In genomic region chr16:16911641-16912597, GRCm38 (mm10) we compare ENCODE assay signal across 8 mouse cellular contexts. TPM values are rescaled to one million over a fixed set of nuclear protein-coding genes. Genes with fewer than 3 reads are reported as not detected.
DNase-seq lines count a peak whose midpoint lies in the region; ATAC-seq and TF ChIP-seq lines count a peak whose summit lies in the region.

No protein-coding gene starts in this region.

- H3K9me3 ChIP-seq in G1E (replicated peaks), result no peaks in the 10 kb centered on the region
- H3K9me3 ChIP-seq in forebrain, embryonic 16.5 days (ENCODE audit: control insufficient read depth, low read length), result no peaks in the 10 kb centered on the region
- H3K9me3 ChIP-seq in lung, postnatal 0 days (ENCODE audit: low read length), result no peaks in the 10 kb centered on the region

- H3K9ac ChIP-seq in forebrain, embryonic 16.5 days (replicated peaks; ENCODE audit: low read depth, low read length), result peak overlapping the region; percentile 40; the same call in 1 of the 2 replicates
- no peak overlapping the region for H3K9ac ChIP-seq in lung, postnatal 0 days (replicated peaks; ENCODE audit: low read depth)

- TF ChIP-seq CTCF in G1E (IDR thresholded peaks at IDR 0.05; ENCODE audit: low read depth, low read length), result peak; percentile 98
- peak; percentile 98 for TF ChIP-seq CTCF in lung, postnatal 0 days (IDR thresholded peaks at IDR 0.05)

- peak; percentile 63 for ATAC-seq in G1E (ENCODE audit: extremely low read depth, insufficient number of reproducible peaks, low FRiP score, poor library complexity, severe bottlenecking)
- peak; percentile 88 for ATAC-seq in forebrain, embryonic 16.5 days
- ATAC-seq in lung, postnatal 0 days, result peak; percentile 71

- H3K4me3 ChIP-seq in G1E (ENCODE audit: low read depth, low read length), result no peak overlapping the region
- H3K4me3 ChIP-seq in forebrain, embryonic 16.5 days (replicated peaks; ENCODE audit: low read length), result no peak overlapping the region
- no peak overlapping the region for H3K4me3 ChIP-seq in lung, postnatal 0 days (ENCODE audit: low read depth, low read length)

- TF ChIP-seq EP300 in lung, postnatal 0 days (IDR thresholded peaks at IDR 0.05), result no peak

- H3K4me1 ChIP-seq in G1E (ENCODE audit: insufficient read depth, low read depth, low read length), result peaks cover 2% of the 10 kb centered on the region; the same call in 1 of the 2 replicates
- peaks cover 4% of the 10 kb centered on the region for H3K4me1 ChIP-seq in forebrain, embryonic 16.5 days (replicated peaks; ENCODE audit: control insufficient read depth, insufficient read depth, low read length)
- peaks cover 5% of the 10 kb centered on the region; the same call in 1 of the 2 replicates for H3K4me1 ChIP-seq in lung, postnatal 0 days (ENCODE audit: insufficient read depth, low read depth, low read length)

- H3K36me3 ChIP-seq in G1E (replicated peaks), result peaks cover 96% of the 10 kb centered on the region
- peaks cover 15% of the 10 kb centered on the region for H3K36me3 ChIP-seq in forebrain, embryonic 16.5 days (ENCODE audit: control insufficient read depth, insufficient read depth)
- H3K36me3 ChIP-seq in lung, postnatal 0 days (ENCODE audit: insufficient read depth, low read length), result peaks cover 34% of the 10 kb centered on the region

- H3K27ac ChIP-seq in forebrain, embryonic 16.5 days (ENCODE audit: low read length), result peak overlapping the region; percentile 80
- peak overlapping the region; percentile 55 for H3K27ac ChIP-seq in lung, postnatal 0 days (ENCODE audit: low read length)

- H3K27me3 ChIP-seq in G1E (ENCODE audit: insufficient read depth, low read length), result no peaks in the 10 kb centered on the region
- H3K27me3 ChIP-seq in forebrain, embryonic 16.5 days (replicated peaks; ENCODE audit: control insufficient read depth, insufficient read depth, low read length), result no peaks in the 10 kb centered on the region
- H3K27me3 ChIP-seq in lung, postnatal 0 days (replicated peaks; ENCODE audit: insufficient read depth, low read length), result no peaks in the 10 kb centered on the region

- peak; percentile 76 for DNase-seq in G1E (ENCODE audit: low spot score)
- DNase-seq in cerebellum, adult 11-12 months, result peak; percentile 72
- DNase-seq in heart, postnatal 4 days, result peak; percentile 87
- DNase-seq in layer of hippocampus, adult 9-11 months, result peak; percentile 80
- DNase-seq in lung, postnatal 0 days (ENCODE audit: low spot score), result peak; percentile 86
- peak; percentile 69 for DNase-seq in ovary, postnatal 36 days (ENCODE audit: low spot score)
- DNase-seq in thymus, postnatal 25 days, result peak; percentile 78

- H3K4me2 ChIP-seq in forebrain, embryonic 16.5 days (ENCODE audit: low read length), result no peak overlapping the region
- no peak overlapping the region for H3K4me2 ChIP-seq in lung, postnatal 0 days (replicated peaks; ENCODE audit: low read depth, low read length)

- 24% methylated on average over 13 of the region's 13 CpGs for WGBS in forebrain, embryonic 16.5 days
- 42% methylated on average over 13 of the region's 13 CpGs for WGBS in lung, postnatal 0 days

RNA-seq across cellular contexts. Expression of gene Ppm1f, which starts 15.7 kb away (rescaled TPM):
- total RNA-seq in G1E (2014; fragmentation: Nextera tagmentation) (5.5 and 10.9 TPM in 2 replicates), G1E (2017) (10.5 and 12.3 TPM in 2 replicates)
- polyA plus RNA-seq in G1E (2012), result 5.3 and 6.3 TPM in 2 replicates
- polyA plus RNA-seq in forebrain, embryonic 16.5 days (2015; fragmentation: Nextera tagmentation; extraction: Ambion mirVana), result 28.3 and 29.3 TPM in 2 replicates
- total RNA-seq in heart, postnatal 4 days (2021), result 10 to 100 TPM; 40.5 to 48.0 TPM
- 24.9 and 26.8 TPM in 2 replicates for polyA plus RNA-seq in lung, postnatal 0 days (2015; fragmentation: Nextera tagmentation; extraction: Ambion mirVana)

RNA-seq across cellular contexts. Expression of gene Vpreb1, which starts 41.3 kb away (rescaled TPM):
- not detected in 2 replicates for total RNA-seq in G1E (2014; fragmentation: Nextera tagmentation)
- 0.64 and 0.82 TPM in 2 replicates for total RNA-seq in G1E (2017)
- 0.15 and 0.28 TPM in 2 replicates for polyA plus RNA-seq in G1E (2012)
- 3.0 and 4.4 TPM in 2 replicates for polyA plus RNA-seq in forebrain, embryonic 16.5 days (2015; fragmentation: Nextera tagmentation; extraction: Ambion mirVana)
- total RNA-seq in heart, postnatal 4 days (2021), result not detected
- polyA plus RNA-seq in lung, postnatal 0 days (2015; fragmentation: Nextera tagmentation; extraction: Ambion mirVana), result 2.2 and 2.3 TPM in 2 replicates

RNA-seq across cellular contexts. Expression of gene Top3b, which starts 41.4 kb away (rescaled TPM):
- 59.7 and 96.6 TPM in 2 replicates for total RNA-seq in G1E (2014; fragmentation: Nextera tagmentation)
- total RNA-seq in G1E (2017), result 59.1 and 72.8 TPM in 2 replicates
- 24.2 and 24.7 TPM in 2 replicates for polyA plus RNA-seq in G1E (2012)
- 72.5 and 84.1 TPM in 2 replicates for polyA plus RNA-seq in forebrain, embryonic 16.5 days (2015; fragmentation: Nextera tagmentation; extraction: Ambion mirVana)
- 10 to 100 TPM; 42.4 to 47.5 TPM for total RNA-seq in heart, postnatal 4 days (2021)
- 51.0 and 51.7 TPM in 2 replicates for polyA plus RNA-seq in lung, postnatal 0 days (2015; fragmentation: Nextera tagmentation; extraction: Ambion mirVana)

RNA-seq across cellular contexts. Expression of gene Igll1, which starts 48.1 kb away (rescaled TPM):
- not detected in 2 replicates for total RNA-seq in G1E (2014; fragmentation: Nextera tagmentation)
- total RNA-seq in G1E (2017), result 0.27 TPM in 1 of 2 replicates, not detected in the other
- not detected in 2 replicates for polyA plus RNA-seq in G1E (2012)
- 0.25 TPM in 1 of 2 replicates, not detected in the other for polyA plus RNA-seq in forebrain, embryonic 16.5 days (2015; fragmentation: Nextera tagmentation; extraction: Ambion mirVana)
- not detected for total RNA-seq in heart, postnatal 4 days (2021)
- 0.60 and 1.0 TPM in 2 replicates for polyA plus RNA-seq in lung, postnatal 0 days (2015; fragmentation: Nextera tagmentation; extraction: Ambion mirVana)
